ENCODE assay signal across 19 mouse cellular contexts in genomic region chr15:7865305-7865704, GRCm38 (mm10). TPM values are rescaled to one million over a fixed set of nuclear protein-coding genes. Genes with fewer than 3 reads are reported as not detected.
"Had no signal": no experiment of that assay in that cellular context is flagged by ENCODE, and none has a peak within 500 bp of the region (broad histone marks: within the 10 kb centered on the region; RNA-seq: fewer than 3 reads in every experiment).

No protein-coding gene starts in this region.

- H3K4me2 ChIP-seq: lung, embryonic 15.5 days; midbrain, embryonic 11.5 days; midbrain, embryonic 13.5 days; midbrain, embryonic 15.5 days; neural tube, embryonic 13.5 days; neural tube, embryonic 15.5 days; stomach, embryonic 15.5 days had no signal

- H3K9me3 ChIP-seq: lung, embryonic 15.5 days; midbrain, embryonic 13.5 days; midbrain, embryonic 15.5 days; neural tube, embryonic 13.5 days; neural tube, embryonic 15.5 days; stomach, embryonic 15.5 days had no signal

- ATAC-seq: liver, postnatal 0 days; lung, postnatal 0 days; midbrain, embryonic 13.5 days; midbrain, embryonic 15.5 days had no signal

- H3K4me1 ChIP-seq: lung, embryonic 15.5 days; megakaryocyte, embryonic 14.5 days; midbrain, embryonic 15.5 days; neural tube, embryonic 13.5 days; neural tube, embryonic 15.5 days; stomach, embryonic 15.5 days had no signal

- DNase-seq: liver, postnatal 0 days; lung, adult 2 months; lung, postnatal 14 days; lung, postnatal 36 days; right cerebral cortex, postnatal 14 days; thymus, adult 2 months; thymus, postnatal 25 days; thymus, postnatal 4 days had no signal

- H3K4me3 ChIP-seq: lung, embryonic 15.5 days; megakaryocyte, embryonic 14.5 days; midbrain, embryonic 13.5 days; midbrain, embryonic 15.5 days; neural tube, embryonic 13.5 days; neural tube, embryonic 15.5 days; stomach, embryonic 15.5 days had no signal

- H3K27me3 ChIP-seq: lung, embryonic 15.5 days; megakaryocyte, embryonic 14.5 days; midbrain, embryonic 13.5 days; midbrain, embryonic 15.5 days; neural tube, embryonic 13.5 days; neural tube, embryonic 15.5 days; stomach, embryonic 15.5 days had no signal

- H3K9ac ChIP-seq: liver, postnatal 0 days; lung, embryonic 15.5 days; midbrain, embryonic 13.5 days; midbrain, embryonic 15.5 days; neural tube, embryonic 13.5 days; neural tube, embryonic 15.5 days; stomach, embryonic 15.5 days had no signal

- H3K27ac ChIP-seq: lung, embryonic 15.5 days; macrophage; midbrain, embryonic 13.5 days; midbrain, embryonic 15.5 days; neural tube, embryonic 13.5 days; neural tube, embryonic 15.5 days; stomach, embryonic 15.5 days; stomach, postnatal 0 days had no signal

- H3K36me3 ChIP-seq: lung, embryonic 15.5 days; midbrain, embryonic 13.5 days; midbrain, embryonic 15.5 days; neural tube, embryonic 13.5 days; neural tube, embryonic 15.5 days; stomach, embryonic 15.5 days had no signal

RNA-seq across cellular contexts. Expression of gene Gdnf, which starts 54.7 kb away (rescaled TPM):
- polyA plus RNA-seq: liver, postnatal 0 days; macrophage had no signal
